Mouse (Mus musculus): ENCODE data around the gene Mllt3.

The Mllt3 gene

GRCm38 (mm10) chr4:87878701-87879100, 154.5 kb downstream of the Mllt3 start:
- no peak for DNase-seq (ENCODE audit: low spot score)

- peak; percentile 71 for DNase-seq (ENCODE audit: low spot score)
Measured at GRCm38 (mm10) chr4:87870563-87870962, 162.6 kb downstream of the Mllt3 start.

DNA sequence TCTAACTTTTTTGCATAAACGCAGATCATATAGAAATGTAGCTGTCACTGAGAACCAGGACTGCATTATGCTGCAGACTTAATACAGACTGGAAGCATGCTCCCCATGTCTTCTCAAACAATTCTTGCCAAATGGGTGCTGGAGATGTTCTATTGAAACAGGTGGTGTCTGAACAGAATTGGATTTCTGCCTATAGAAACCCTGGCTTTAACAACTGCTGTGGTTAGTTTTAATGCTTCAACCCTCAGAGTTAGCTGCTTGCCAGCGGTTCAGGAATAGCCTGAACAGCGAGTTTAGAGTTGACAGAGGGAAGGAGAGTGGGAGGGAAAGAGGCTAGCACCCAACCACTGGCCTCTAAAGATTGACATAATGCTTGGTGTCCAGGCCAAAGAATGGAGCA, 166.6 kb downstream of the Mllt3 start:
- DNase-seq (ENCODE audit: low spot score): no peak

DNA sequence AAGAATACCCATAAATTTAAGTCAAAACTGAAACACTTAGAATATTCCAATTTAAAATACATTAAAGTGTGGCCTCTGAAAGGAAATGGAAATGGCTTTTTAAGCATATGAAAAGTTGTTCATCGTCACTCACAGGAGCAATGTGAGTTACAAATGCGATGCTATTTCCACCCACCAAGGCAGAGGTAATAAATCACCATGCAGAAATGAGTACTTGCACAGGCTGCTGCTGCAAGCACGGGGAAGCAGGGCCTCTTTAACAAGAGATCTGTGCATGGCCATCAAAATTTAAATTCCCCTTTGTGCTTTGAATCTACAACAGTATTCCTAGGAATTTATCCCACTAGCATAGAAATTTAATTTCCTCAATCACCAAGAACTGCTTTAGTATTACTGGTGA, 167.3 kb downstream of the Mllt3 start:
- DNase-seq (ENCODE audit: low spot score): no peak

DNA sequence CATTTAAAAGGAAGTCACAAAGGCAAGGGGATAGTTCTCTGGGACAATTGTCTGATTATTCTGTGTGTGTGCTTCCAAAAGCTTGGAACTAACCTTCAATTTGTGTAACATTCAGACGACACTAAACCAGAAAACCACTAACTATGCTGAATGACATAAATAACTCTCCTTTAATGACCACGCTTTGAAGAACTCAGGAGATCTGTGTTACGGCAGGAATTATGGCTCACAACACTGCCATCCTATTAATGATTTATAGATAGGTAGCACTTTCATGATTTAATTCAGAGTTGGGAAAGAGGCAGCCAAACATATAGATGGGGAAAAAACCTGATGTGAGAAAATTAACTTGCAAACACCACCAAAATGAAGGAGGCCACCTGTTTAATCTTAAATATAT, 168.1 kb downstream of the Mllt3 start:
- DNase-seq (ENCODE audit: low spot score): no peak

GRCm38 (mm10) chr4:87863212-87863611, 170.0 kb downstream of the Mllt3 start:
- DNase-seq (ENCODE audit: low spot score): no peak

DNA sequence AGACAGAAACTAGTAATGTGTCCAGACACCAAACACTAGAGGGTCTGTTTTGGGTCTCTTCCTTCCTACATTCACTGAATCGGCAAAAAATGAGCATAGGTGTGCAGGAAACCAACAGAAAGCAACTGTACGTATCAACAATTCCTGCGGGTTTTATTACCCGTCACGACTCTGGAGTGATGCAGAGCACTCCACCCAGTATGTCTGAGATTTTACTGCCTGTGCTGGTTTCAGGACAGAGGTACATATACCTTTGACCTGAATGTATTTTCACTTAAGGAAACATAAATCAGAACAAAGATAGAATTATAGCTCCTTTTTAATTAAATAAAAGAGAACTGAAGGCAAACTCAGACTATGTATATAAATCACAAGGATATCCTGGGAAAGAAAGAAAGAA, 172.4 kb downstream of the Mllt3 start:
- DNase-seq (ENCODE audit: low spot score): no peak

DNA sequence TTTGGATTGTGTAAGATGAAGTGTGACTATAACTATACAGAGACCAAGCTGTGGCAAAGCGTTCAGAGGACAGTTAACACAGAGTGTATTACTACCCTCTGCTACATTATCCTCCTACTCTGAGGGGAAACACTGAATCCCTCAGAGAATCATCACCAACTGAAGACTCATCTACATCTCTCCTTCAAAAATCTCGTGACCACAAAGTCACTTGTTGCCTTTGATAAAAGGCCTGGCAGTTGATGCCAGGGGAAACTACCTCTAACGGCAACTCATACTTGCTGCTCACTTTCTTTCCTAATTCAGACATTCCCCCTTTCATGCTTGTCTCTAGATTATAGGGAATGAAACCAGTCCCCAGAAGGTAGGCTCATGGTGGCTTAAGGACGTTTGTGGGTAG, 174.0 kb downstream of the Mllt3 start:
- no peak for DNase-seq (ENCODE audit: low spot score)

- DNase-seq (ENCODE audit: low spot score): no peak
Measured at GRCm38 (mm10) chr4:87857982-87858381, 175.2 kb downstream of the Mllt3 start.

DNA sequence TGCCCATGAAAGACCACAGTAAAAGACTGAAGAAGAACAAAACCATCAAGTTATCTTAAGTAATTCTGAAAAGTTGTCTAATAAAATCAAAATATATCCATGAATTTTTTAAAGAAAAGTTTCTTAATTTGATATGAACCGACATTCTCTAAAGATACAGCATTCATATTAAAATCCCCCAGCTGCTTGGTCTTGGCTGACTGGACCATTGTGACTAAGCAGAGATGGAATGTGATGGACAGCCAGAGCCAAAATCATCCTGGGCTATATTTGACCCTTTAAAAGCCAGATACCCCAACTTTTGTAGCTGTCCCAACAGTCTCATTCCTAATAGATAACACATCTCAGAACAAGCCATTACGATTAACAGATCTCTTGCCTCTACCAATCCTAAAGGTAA, 180.7 kb downstream of the Mllt3 start:
- DNase-seq (ENCODE audit: low spot score): no peak

GRCm38 (mm10) chr4:87850051-87850450, 183.1 kb downstream of the Mllt3 start:
- no peak for DNase-seq (ENCODE audit: low spot score)

DNA sequence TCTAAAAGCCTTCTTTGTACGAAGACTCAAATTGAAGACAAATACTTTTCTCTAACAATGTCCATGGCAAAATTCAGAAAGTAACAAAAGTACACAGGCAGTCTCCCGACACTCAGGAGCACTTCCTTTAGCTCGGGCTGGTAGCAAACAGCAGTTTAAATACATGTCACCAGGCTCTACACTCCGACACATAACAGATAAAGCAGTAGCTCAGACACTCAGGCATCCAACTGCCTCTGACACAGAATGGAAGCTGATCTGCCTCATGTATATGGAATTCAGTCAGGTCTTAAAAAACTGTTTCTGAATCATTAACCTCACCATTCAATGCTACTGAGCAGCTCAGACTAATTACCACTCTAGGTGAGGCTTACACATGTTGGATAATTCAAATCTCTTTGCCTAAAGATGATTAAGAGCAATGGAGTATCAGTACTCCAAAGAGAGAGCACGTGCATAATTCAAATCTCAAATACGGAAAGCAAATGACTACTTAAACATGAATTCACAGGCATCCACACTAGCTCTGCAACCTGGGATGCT, 188.4 kb downstream of the Mllt3 start:
- DNase-seq (ENCODE audit: low spot score): no peak

DNA sequence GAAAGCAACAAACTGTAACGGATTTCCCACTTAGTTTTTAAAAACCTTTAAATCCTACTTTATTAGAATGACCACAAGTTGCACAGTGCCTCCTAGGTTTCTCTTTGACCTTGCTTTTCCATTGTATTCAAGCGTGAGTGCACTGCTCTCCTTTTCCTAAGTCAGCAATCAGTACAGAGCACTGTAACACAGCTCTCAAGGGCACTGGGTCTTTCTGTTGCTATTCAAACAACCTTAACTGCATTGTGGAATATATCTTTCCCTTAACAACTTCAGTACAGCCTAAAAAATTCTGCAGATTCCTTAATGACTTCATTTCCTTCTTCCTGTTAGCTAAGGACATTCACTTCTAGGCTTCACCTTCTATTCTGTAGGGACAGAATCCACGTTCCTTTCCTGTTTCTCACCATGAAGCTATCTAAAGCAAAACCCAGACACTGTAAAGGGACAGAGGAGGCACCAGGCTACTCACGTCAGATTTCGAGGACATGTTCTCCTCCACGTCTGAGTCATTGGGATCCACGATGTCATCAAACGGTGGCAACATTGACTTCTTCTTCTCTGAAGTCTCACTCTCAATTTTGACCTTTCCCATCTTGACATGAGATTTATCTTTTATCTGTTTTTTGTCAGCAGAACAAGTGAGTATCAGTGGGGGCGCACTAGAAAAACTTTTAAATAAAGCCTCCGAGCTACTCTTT, 192.8 kb downstream of the Mllt3 start:
- DNase-seq (ENCODE audit: low spot score): no peak

GRCm38 (mm10) chr4:87838716-87839115, 194.4 kb downstream of the Mllt3 start:
- no peak for DNase-seq (ENCODE audit: low spot score)

- no peak for DNase-seq (ENCODE audit: low spot score)
Measured at GRCm38 (mm10) chr4:87837471-87838361, 195.4 kb downstream of the Mllt3 start.

GRCm38 (mm10) chr4:87836257-87836656, 196.9 kb downstream of the Mllt3 start:
- DNase-seq (ENCODE audit: low spot score): no peak

- no peak for DNase-seq (ENCODE audit: low spot score)
Measured at GRCm38 (mm10) chr4:87835191-87835590, 198.0 kb downstream of the Mllt3 start.

- no peak for DNase-seq (ENCODE audit: low spot score)
Measured at GRCm38 (mm10) chr4:87834310-87834709, 198.9 kb downstream of the Mllt3 start.

GRCm38 (mm10) chr4:87830794-87831306, 202.3 kb downstream of the Mllt3 start:
- no peak for DNase-seq (ENCODE audit: low spot score)

DNA sequence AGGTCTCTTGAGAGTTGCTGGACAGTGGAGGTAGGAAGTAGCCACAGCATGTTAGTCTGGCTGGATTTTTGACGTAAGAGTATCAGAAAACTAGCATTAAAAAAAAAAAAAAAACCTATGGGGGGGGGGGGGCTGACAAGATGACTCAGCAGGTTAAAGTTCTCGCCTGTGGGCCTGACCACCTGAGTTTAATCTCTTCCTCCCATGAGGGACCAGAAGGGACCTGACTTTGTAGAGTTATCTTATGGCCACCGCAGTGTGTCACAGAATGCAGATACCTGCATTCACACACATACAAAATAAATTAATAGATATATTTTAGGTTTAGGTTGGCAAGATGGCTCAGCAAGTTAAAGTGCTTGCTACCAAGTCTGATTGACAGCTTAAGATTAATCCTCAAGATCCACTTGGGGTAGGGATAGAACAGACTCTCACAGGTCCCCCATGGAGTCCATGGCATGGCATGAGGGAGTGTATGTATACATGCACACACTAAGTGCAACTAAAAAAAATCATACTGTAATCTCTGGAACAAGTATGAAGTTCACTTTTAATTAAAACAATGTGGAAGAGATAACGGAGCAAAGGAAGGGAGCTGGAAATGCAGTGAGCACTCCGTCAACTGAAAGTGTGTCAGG, 203.6 kb downstream of the Mllt3 start:
- no peak for DNase-seq (ENCODE audit: low spot score)

DNA sequence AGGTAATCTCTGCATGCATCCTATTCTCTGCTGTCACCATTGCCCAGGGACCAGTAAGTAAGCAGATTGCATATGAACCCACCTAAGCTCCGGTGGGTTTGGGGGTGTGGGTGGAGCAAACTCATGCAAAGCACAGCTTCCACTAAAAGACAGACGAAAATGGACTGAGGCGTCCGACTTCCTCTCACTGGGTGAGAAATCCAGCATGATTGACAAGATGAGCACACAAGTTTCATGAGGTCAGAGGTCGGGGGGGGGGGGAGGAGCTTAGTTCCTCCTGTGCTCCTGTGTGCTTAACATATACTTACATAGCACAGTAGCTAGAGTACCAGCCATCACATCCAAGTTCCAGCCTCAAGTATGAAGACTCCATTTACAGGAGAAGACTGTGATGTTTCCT, 206.8 kb downstream of the Mllt3 start:
- no peak for DNase-seq (ENCODE audit: low spot score)

DNA sequence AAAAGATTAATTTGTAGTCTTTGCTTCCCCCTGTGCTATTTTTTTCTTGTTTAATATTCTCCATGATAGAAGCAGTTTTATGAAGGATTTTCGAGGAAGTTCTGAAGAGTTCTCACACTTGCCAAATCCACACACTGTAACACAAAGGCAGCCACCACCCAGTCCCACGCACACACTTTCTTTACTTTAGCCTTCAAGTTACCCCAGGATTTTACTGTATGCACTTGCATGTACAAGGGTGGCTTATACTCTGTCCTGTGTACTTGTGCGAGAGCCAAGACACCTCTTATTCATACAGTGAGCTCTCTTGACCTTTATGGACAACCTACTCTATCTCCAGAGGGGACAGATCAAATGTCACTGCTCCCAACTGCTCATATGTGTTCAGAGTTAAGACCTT, 209.5 kb downstream of the Mllt3 start:
- DNase-seq (ENCODE audit: low spot score): no peak
